Mouse (Mus musculus) right cerebral cortex, postnatal 4 days (tissue): ENCODE results near the gene Fbn1.

Experiments used
- DNase-seq: peaks from one replicate; pipeline ENCODE4 v3.0.0-alpha.2; 2022

The Fbn1 gene

GRCm38 (mm10) chr2:125507893-125508292 is at the start of gene Fbn1:
Gene Fbn1, minus strand, starts transcription at chr2:125507993.
- no peak for DNase-seq

- DNase-seq: no peak
These were observed 48.0 kb upstream of the Fbn1 start for GRCm38 (mm10) chr2:125555830-125556229.

- DNase-seq: no peak
These were observed 41.2 kb upstream of the Fbn1 start for GRCm38 (mm10) chr2:125548806-125549578.

GRCm38 (mm10) chr2:125544986-125545385 is 37.2 kb upstream of the Fbn1 start:
- DNase-seq: no peak

GRCm38 (mm10) chr2:125543646-125544045 is 35.9 kb upstream of the Fbn1 start:
- no peak for DNase-seq

GRCm38 (mm10) chr2:125541451-125541850 is 33.7 kb upstream of the Fbn1 start:
- no peak for DNase-seq

- no peak for DNase-seq
These were observed 32.8 kb upstream of the Fbn1 start for GRCm38 (mm10) chr2:125540579-125540978.

- DNase-seq: no peak
These were observed 31.8 kb upstream of the Fbn1 start for GRCm38 (mm10) chr2:125539640-125540039.

GRCm38 (mm10) chr2:125530665-125531064 is 22.9 kb upstream of the Fbn1 start:
- no peak for DNase-seq

- DNase-seq: no peak
These were observed 18.8 kb upstream of the Fbn1 start for GRCm38 (mm10) chr2:125526566-125526965.

GRCm38 (mm10) chr2:125525484-125525883 is 17.7 kb upstream of the Fbn1 start:
- no peak for DNase-seq

- no peak for DNase-seq
These were observed 8.8 kb upstream of the Fbn1 start for GRCm38 (mm10) chr2:125516594-125516993.

GRCm38 (mm10) chr2:125515291-125516057 is 7.7 kb upstream of the Fbn1 start:
- DNase-seq: no peak

GRCm38 (mm10) chr2:125514391-125514790 is 6.6 kb upstream of the Fbn1 start:
- DNase-seq: no peak

GRCm38 (mm10) chr2:125512544-125512943 is 4.8 kb upstream of the Fbn1 start:
- DNase-seq: no peak

GRCm38 (mm10) chr2:125511898-125512297 is 4.1 kb upstream of the Fbn1 start:
- no peak for DNase-seq

GRCm38 (mm10) chr2:125510752-125511151 is 3.0 kb upstream of the Fbn1 start:
- DNase-seq: no peak

GRCm38 (mm10) chr2:125508381-125508780 is 588 bp upstream of the Fbn1 start:
- no peak for DNase-seq

- DNase-seq: peak; percentile 68
These were observed 1.3 kb downstream of the Fbn1 start for GRCm38 (mm10) chr2:125506316-125507054.

GRCm38 (mm10) chr2:125505746-125506315 is 2.0 kb downstream of the Fbn1 start:
- DNase-seq: peak; percentile 72

GRCm38 (mm10) chr2:125505006-125505745 is 2.6 kb downstream of the Fbn1 start, which contains the start of gene Gm9913:
Gene Gm9913, plus strand, starts transcription at chr2:125505089.
- DNase-seq: peak; percentile 58

GRCm38 (mm10) chr2:125501526-125501925 is 6.3 kb downstream of the Fbn1 start:
- no peak for DNase-seq
